Mouse (Mus musculus): ENCODE measurements around the gene Lrfn4. TPM values are rescaled to one million over a fixed set of nuclear protein-coding genes. Genes with fewer than 3 reads are reported as not detected.

The Lrfn4 gene
- polyA plus RNA-seq, 1 experiment from 2014 or later: 8.0 TPM

DNA sequence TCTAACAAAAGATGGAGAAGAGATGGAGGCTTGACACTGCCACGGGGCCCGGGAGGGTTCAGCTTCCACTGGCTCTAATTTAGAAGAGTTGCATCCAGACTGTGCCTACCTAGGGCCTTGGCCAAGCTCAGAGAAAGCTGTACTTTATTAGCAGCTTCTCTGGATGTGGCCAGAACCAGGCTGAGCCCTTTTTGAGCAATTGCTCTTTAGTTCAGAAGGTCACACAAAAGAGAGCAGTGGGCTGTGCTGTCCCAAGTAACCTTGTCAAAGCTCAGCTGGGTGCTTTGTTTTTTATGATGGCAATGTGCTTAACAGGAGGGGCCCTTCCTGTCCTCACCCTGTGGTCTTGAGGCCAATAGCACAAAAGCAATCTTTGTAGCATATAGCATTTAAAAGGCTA is 47.8 kb downstream of the Lrfn4 start:
- WGBS: 81% methylated on average over 2 of the region's 2 CpGs
- Histone ChIP-seq H3K36me3 (no peaks in the 10 kb centered on the region), H3K9me3 (replicated peaks) (no peaks in the 10 kb centered on the region), H3K9ac (no peak overlapping the region), H3K4me3 (no peak overlapping the region), H3K27ac (ENCODE audit: poor library complexity, severe bottlenecking) (no peak overlapping the region), H3K4me2 (no peak overlapping the region), H3K4me1 (replicated peaks) (peaks cover 22% of the 10 kb centered on the region), H3K27me3 (replicated peaks) (no peaks in the 10 kb centered on the region)
- ATAC-seq (ENCODE audit: insufficient number of reproducible peaks, low FRiP score): no peak

DNA sequence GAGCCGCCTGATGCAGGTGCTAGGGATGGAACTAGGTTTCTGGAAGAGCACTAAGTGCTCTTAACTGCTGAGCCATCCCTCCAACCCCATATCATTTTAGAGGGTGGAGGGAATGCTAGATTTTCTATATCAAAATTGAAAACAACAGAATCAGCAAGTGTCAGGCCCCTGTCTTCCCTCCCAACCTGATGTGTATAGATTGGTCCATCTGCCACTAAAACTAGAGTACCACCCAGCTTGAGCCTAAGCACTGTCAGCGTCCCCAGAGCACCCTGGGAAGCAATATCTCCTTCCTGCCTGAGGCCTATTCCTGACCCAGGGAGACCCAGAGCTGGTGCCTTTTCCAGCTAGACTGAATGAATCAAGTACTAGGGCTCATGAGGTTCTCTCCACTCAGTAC is 48.6 kb downstream of the Lrfn4 start:
- ATAC-seq (ENCODE audit: insufficient number of reproducible peaks, low FRiP score): no peak
- H3K9ac ChIP-seq: no peak overlapping the region
- no peaks in the 10 kb centered on the region for H3K27me3 ChIP-seq (replicated peaks)
- WGBS: 78% methylated on average over 2 of the region's 2 CpGs
- H3K27ac ChIP-seq (ENCODE audit: poor library complexity, severe bottlenecking): no peak overlapping the region
- no peak overlapping the region for H3K4me3 ChIP-seq
- no peaks in the 10 kb centered on the region for H3K36me3 ChIP-seq
- H3K4me2 ChIP-seq: no peak overlapping the region
- no peaks in the 10 kb centered on the region for H3K9me3 ChIP-seq (replicated peaks)
- H3K4me1 ChIP-seq (replicated peaks): peaks cover 22% of the 10 kb centered on the region

DNA sequence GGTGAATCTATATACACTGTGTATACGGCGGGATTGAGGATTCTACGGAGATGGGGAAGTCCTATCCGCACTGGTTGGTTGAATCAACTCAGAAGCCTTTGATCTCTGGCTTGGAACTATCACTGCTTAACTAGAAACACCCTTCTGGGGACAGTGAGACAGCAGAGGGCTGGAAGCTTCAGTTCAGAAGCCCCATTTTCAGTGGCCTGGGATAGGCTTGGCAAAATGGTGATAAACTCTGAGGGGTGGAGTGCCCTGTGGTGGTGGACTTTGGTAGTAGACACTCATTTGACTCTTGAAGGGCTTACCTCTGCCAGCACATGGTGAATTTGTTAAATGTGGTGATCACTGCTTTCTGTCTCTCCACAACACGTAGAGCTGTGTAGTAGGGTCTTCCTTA is 49.8 kb downstream of the Lrfn4 start:
- Histone ChIP-seq H3K36me3 (no peaks in the 10 kb centered on the region), H3K4me1 (replicated peaks) (peaks cover 22% of the 10 kb centered on the region), H3K4me3 (no peak overlapping the region), H3K9ac (no peak overlapping the region), H3K9me3 (replicated peaks) (no peaks in the 10 kb centered on the region), H3K27ac (ENCODE audit: poor library complexity, severe bottlenecking) (no peak overlapping the region), H3K27me3 (replicated peaks) (no peaks in the 10 kb centered on the region), H3K4me2 (no peak overlapping the region)
- 89% methylated on average over 5 of the region's 5 CpGs for WGBS
- no peak for ATAC-seq (ENCODE audit: insufficient number of reproducible peaks, low FRiP score)

Small RNA genes within 50 kb of the gene (microRNA-seq; reads per million reads assigned to microRNA genes)
- not detected for gene Mir6986

Other genes starting within 250 kb of the Lrfn4 start
- 50.9 and 57.7 TPM in 2 replicates for gene Kdm2a, start 217.4 kb downstream of the Lrfn4 start, polyA plus RNA-seq (2016; fragmentation: Nextera tagmentation; extraction: Ambion mirVana)
- gene Rhod, start 176.2 kb downstream of the Lrfn4 start, polyA plus RNA-seq (2016; fragmentation: Nextera tagmentation; extraction: Ambion mirVana): 23.8 and 25.6 TPM in 2 replicates
- gene Syt12, start 138.2 kb downstream of the Lrfn4 start, polyA plus RNA-seq (2016; fragmentation: Nextera tagmentation; extraction: Ambion mirVana): 1.3 TPM in 2 replicates
- gene 2010003K11Rik, start 117.1 kb downstream of the Lrfn4 start, polyA plus RNA-seq (2016; fragmentation: Nextera tagmentation; extraction: Ambion mirVana): not detected in 2 replicates
- 15.9 and 16.6 TPM in 2 replicates for gene Pcx, start 105.2 kb downstream of the Lrfn4 start, polyA plus RNA-seq (2016; fragmentation: Nextera tagmentation; extraction: Ambion mirVana)
- 36.5 and 38.3 TPM in 2 replicates for gene Rce1, start 10.0 kb upstream of the Lrfn4 start, polyA plus RNA-seq (2016; fragmentation: Nextera tagmentation; extraction: Ambion mirVana)
- 1.2 and 2.0 TPM in 2 replicates for gene Gm960, start 83.0 kb upstream of the Lrfn4 start, polyA plus RNA-seq (2016; fragmentation: Nextera tagmentation; extraction: Ambion mirVana)
- 0.26 TPM in 2 replicates for gene Sptbn2, start 95.5 kb upstream of the Lrfn4 start, polyA plus RNA-seq (2016; fragmentation: Nextera tagmentation; extraction: Ambion mirVana)
- 36.2 and 41.2 TPM in 2 replicates for gene Rbm4b, start 140.8 kb upstream of the Lrfn4 start, polyA plus RNA-seq (2016; fragmentation: Nextera tagmentation; extraction: Ambion mirVana)
- 39.8 and 46.8 TPM in 2 replicates for gene Rbm4, start 178.2 kb upstream of the Lrfn4 start, polyA plus RNA-seq (2016; fragmentation: Nextera tagmentation; extraction: Ambion mirVana)
- gene Gm21992, start 195.9 kb upstream of the Lrfn4 start, polyA plus RNA-seq (2016; fragmentation: Nextera tagmentation; extraction: Ambion mirVana): 27.0 and 29.6 TPM in 2 replicates
- gene Rbm14, start 196.0 kb upstream of the Lrfn4 start, polyA plus RNA-seq (2016; fragmentation: Nextera tagmentation; extraction: Ambion mirVana): 59.8 and 64.5 TPM in 2 replicates
- gene Ccs, start 223.7 kb upstream of the Lrfn4 start, polyA plus RNA-seq (2016; fragmentation: Nextera tagmentation; extraction: Ambion mirVana): 33.9 and 34.5 TPM in 2 replicates
- gene Ccdc87, start 223.7 kb upstream of the Lrfn4 start, polyA plus RNA-seq (2016; fragmentation: Nextera tagmentation; extraction: Ambion mirVana): 0.05 TPM in 1 of 2 replicates, not detected in the other
- gene Ctsf, start 239.5 kb upstream of the Lrfn4 start, polyA plus RNA-seq (2016; fragmentation: Nextera tagmentation; extraction: Ambion mirVana): 36.2 and 41.1 TPM in 2 replicates